In the genomic region with DNA sequence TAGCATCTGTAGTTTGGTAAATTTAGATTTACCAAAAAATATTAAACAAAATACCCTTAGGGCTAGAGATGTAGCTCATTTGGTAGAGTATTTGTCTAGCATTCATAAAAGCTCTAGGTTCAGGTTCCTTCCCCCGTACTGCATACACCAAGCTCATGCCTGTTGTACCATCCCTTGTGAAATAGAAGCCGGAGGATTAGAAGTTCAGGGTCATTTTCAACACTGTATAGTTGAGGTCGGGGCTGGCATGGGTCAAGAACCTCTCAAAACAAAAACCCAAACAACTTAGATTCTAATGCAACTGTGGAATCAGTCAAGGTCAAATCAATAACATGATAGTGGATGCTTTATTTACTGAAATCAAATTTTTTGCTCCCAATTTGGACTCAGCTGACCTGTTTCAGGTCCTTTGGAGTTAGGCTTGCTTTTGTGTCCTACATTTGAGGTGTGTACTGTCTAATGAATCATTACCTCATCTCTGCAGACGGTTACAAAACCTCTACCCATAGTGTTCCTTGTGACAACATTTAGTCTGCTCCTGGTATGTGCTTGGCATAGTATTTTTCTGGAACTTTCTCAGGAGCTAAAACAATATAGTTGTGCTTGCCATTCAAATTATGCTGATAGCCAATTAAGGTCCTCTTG, we compare ENCODE assay signal across 26 mouse cellular contexts.
"Had no signal": no experiment of that assay in that cellular context is flagged by ENCODE, and none has a peak within 500 bp of the region (broad histone marks: within the 10 kb centered on the region; RNA-seq: fewer than 3 reads in every experiment).

No protein-coding gene starts in this region.

- H3K27ac ChIP-seq: gastrocnemius, adult 2 months; heart, embryonic 13.5 days; heart, embryonic 15.5 days; hindbrain, embryonic 13.5 days; hindbrain, embryonic 15.5 days; hindbrain, postnatal 0 days; kidney, embryonic 15.5 days; layer of hippocampus, adult 2 months; left cerebral cortex, adult 2 months; limb, embryonic 10.5 days; limb, embryonic 12.5 days; liver, embryonic 13.5 days; liver, embryonic 15.5 days had no signal

- H3K27me3 ChIP-seq: heart, embryonic 13.5 days; heart, embryonic 15.5 days; hindbrain, embryonic 13.5 days; hindbrain, embryonic 15.5 days; kidney, embryonic 15.5 days; limb, embryonic 12.5 days; liver, embryonic 13.5 days; liver, embryonic 15.5 days had no signal

- H3K36me3 ChIP-seq: heart, embryonic 13.5 days; heart, embryonic 15.5 days; hindbrain, embryonic 13.5 days; hindbrain, embryonic 15.5 days; kidney, embryonic 15.5 days; limb, embryonic 10.5 days; limb, embryonic 12.5 days; liver, embryonic 13.5 days; liver, embryonic 15.5 days had no signal

- H3K4me2 ChIP-seq: heart, embryonic 11.5 days; heart, embryonic 13.5 days; heart, embryonic 15.5 days; hindbrain, embryonic 13.5 days; hindbrain, embryonic 15.5 days; kidney, embryonic 15.5 days; limb, embryonic 12.5 days; liver, embryonic 13.5 days; liver, embryonic 15.5 days had no signal

- H3K9ac ChIP-seq: heart, embryonic 13.5 days; heart, embryonic 15.5 days; hindbrain, embryonic 13.5 days; hindbrain, embryonic 15.5 days; kidney, embryonic 15.5 days; limb, embryonic 12.5 days; liver, embryonic 13.5 days; liver, embryonic 15.5 days had no signal

- DNase-seq: gastrocnemius, adult 2 months; gastrocnemius, postnatal 10 days; gastrocnemius, postnatal 25 days; heart, adult 18-20 months; heart, postnatal 14 days; heart, postnatal 36 days; kidney, adult 11 months; kidney, adult 2 months; kidney, adult 9 months; kidney, postnatal 10 days; kidney, postnatal 25 days; kidney, postnatal 4 days; liver, embryonic 13.5 days had no signal

- H3K4me3 ChIP-seq: gastrocnemius, adult 2 months; heart, embryonic 13.5 days; heart, embryonic 15.5 days; hindbrain, embryonic 13.5 days; hindbrain, embryonic 15.5 days; kidney, embryonic 15.5 days; layer of hippocampus, adult 2 months; left cerebral cortex, adult 2 months; limb, embryonic 10.5 days; limb, embryonic 12.5 days; liver, embryonic 13.5 days; liver, embryonic 15.5 days had no signal

- H3K9me3 ChIP-seq: heart, embryonic 13.5 days; heart, embryonic 15.5 days; hindbrain, embryonic 15.5 days; kidney, embryonic 15.5 days; limb, embryonic 10.5 days; liver, embryonic 13.5 days; liver, embryonic 15.5 days had no signal

- H3K4me1 ChIP-seq: heart, embryonic 13.5 days; heart, embryonic 15.5 days; hindbrain, embryonic 13.5 days; hindbrain, embryonic 15.5 days; kidney, embryonic 15.5 days; limb, embryonic 10.5 days; limb, embryonic 12.5 days; liver, embryonic 13.5 days; liver, embryonic 15.5 days had no signal

- ATAC-seq: hindbrain, postnatal 0 days; intestine, embryonic 16.5 days had no signal
